Mouse (Mus musculus) liver, adult 2 months (tissue): Measurements from ENCODE around the gene Hap1. TPM values are rescaled to one million over a fixed set of nuclear protein-coding genes. Genes with fewer than 3 reads are reported as not detected.

Experiments used
- DNase-seq: peaks from one replicate; pipeline ENCODE4 v3.0.0-alpha.2; 2011; ENCODE audit warnings: low read depth, low spot score; ENCODE audit errors: extremely low read depth
- H3K27ac ChIP-seq: fragments of 200-500 bp; replicated peaks from 2 replicates; pipeline ENCODE4 v1.5.1; 2012; ENCODE audit warnings: low read depth, mild to moderate bottlenecking, control low read depth, inconsistent platforms, low read length; ENCODE audit not compliant: insufficient read depth
- H3K27me3 ChIP-seq: fragments of 200-500 bp; 2 replicates; pipeline ENCODE4 v1.6.1; 2012; ENCODE audit warnings: mild to moderate bottlenecking, moderate library complexity, low read length, inconsistent platforms; ENCODE audit not compliant: control insufficient read depth, insufficient read depth
- H3K36me3 ChIP-seq: fragments of 200-500 bp; 2 replicates; pipeline ENCODE4 v1.6.1; 2012; ENCODE audit warnings: low read length, inconsistent platforms; ENCODE audit not compliant: control insufficient read depth, insufficient read depth
- H3K4me1 ChIP-seq: fragments of 200-500 bp; 2 replicates; pipeline ENCODE4 v1.6.1; 2011; ENCODE audit warnings: low read length; ENCODE audit not compliant: control insufficient read depth, insufficient read depth
- H3K4me3 ChIP-seq: fragments of 200-500 bp; 2 replicates; pipeline ENCODE4 v1.5.1; 2011; ENCODE audit warnings: low read depth, mild to moderate bottlenecking, control low read depth, low read length, moderate library complexity; ENCODE audit not compliant: insufficient read depth
- H3K79me2 ChIP-seq: fragments of 200-500 bp; 2 replicates; pipeline ENCODE4 v1.6.1; 2012; ENCODE audit warnings: inconsistent platforms, mild to moderate bottlenecking, low read length, moderate library complexity; ENCODE audit not compliant: control insufficient read depth, insufficient read depth
- H3K9ac ChIP-seq: fragments of 200-500 bp; 2 replicates; pipeline ENCODE4 v1.6.1; 2012; ENCODE audit warnings: low read depth, mild to moderate bottlenecking, control low read depth, inconsistent platforms, low read length
- CTCF ChIP-seq: fragments of 200-500 bp; IDR thresholded peaks from 2 replicates; pipeline ENCODE4 v1.5.1; 2011; ENCODE audit warnings: low read depth, low read length, control low read depth
- POLR2A ChIP-seq: fragments of 200-500 bp; IDR thresholded peaks from 2 replicates; pipeline ENCODE4 v1.6.1; 2011; ENCODE audit warnings: low read length, control low read depth; ENCODE audit not compliant: insufficient read depth; ENCODE audit errors: extremely low read depth
- WGBS: fragments of 180-500 bp; shearing (Covaris S2); methylation state at CpG from one replicate; pipeline ENCODE4 v1.1.7; 2018; 5-methylcytosine and 5-hydroxymethylcytosine counted together
- polyA plus RNA-seq: library from polyadenylated mRNA; depleted of rRNA; stranded (reverse); fragments of >200 nt; gene quantifications from 2 replicates; pipeline ENCODE4 v1.2.3, GENCODE M21; 2012
- total RNA-seq: library from RNA; depleted of rRNA; stranded (reverse); fragments of >200 nt; gene quantifications from 2 replicates; pipeline ENCODE4 v1.2.3, GENCODE M21; 2014

Hap1 gene
- total and polyA plus RNA-seq, 2 experiments: 0.65 to 1.2 TPM

- Histone ChIP-seq H3K27ac (peak overlapping the region; percentile 92), H3K79me2 (peaks cover 3% of the 10 kb centered on the region; the same call in 1 of the 2 replicates), H3K9ac (peak overlapping the region; percentile 97), H3K4me3 (peak overlapping the region; percentile 93), H3K27me3 (no peaks in the 10 kb centered on the region), H3K4me1 (peaks cover 16% of the 10 kb centered on the region), H3K36me3 (peaks cover 17% of the 10 kb centered on the region)
- peak; percentile 87 for DNase-seq
- 1% methylated on average over 40 of the region's 40 CpGs for WGBS
- TF ChIP-seq CTCF (no peak), POLR2A (peak; percentile 47; the same call in 1 of the 2 replicates)
Measured at GRCm38 (mm10) chr11:100320172-100320630, 35.7 kb downstream of the Hap1 start.

- peaks cover 17% of the 10 kb centered on the region for H3K36me3 ChIP-seq
- TF ChIP-seq POLR2A (peak; percentile 88), CTCF (no peak)
- WGBS: under 1% methylated on average over 58 of the region's 58 CpGs
- no peaks in the 10 kb centered on the region for H3K27me3 ChIP-seq
- DNase-seq: peak; percentile 91
- H3K79me2 ChIP-seq: peaks cover 3% of the 10 kb centered on the region; the same call in 1 of the 2 replicates
- H3K4me3 ChIP-seq: peak within 1 kb of the TSS; percentile 93
- peak within 1 kb of the TSS; percentile 97 for H3K9ac ChIP-seq
- peaks cover 19% of the 10 kb centered on the region for H3K4me1 ChIP-seq
- H3K27ac ChIP-seq: peak within 1 kb of the TSS; percentile 93
Measured at GRCm38 (mm10) chr11:100319492-100320171, 36.3 kb downstream of the Hap1 start, which contains the start of gene Eif1. Gene Eif1, plus strand, starts transcription at chr11:100319885.

DNA sequence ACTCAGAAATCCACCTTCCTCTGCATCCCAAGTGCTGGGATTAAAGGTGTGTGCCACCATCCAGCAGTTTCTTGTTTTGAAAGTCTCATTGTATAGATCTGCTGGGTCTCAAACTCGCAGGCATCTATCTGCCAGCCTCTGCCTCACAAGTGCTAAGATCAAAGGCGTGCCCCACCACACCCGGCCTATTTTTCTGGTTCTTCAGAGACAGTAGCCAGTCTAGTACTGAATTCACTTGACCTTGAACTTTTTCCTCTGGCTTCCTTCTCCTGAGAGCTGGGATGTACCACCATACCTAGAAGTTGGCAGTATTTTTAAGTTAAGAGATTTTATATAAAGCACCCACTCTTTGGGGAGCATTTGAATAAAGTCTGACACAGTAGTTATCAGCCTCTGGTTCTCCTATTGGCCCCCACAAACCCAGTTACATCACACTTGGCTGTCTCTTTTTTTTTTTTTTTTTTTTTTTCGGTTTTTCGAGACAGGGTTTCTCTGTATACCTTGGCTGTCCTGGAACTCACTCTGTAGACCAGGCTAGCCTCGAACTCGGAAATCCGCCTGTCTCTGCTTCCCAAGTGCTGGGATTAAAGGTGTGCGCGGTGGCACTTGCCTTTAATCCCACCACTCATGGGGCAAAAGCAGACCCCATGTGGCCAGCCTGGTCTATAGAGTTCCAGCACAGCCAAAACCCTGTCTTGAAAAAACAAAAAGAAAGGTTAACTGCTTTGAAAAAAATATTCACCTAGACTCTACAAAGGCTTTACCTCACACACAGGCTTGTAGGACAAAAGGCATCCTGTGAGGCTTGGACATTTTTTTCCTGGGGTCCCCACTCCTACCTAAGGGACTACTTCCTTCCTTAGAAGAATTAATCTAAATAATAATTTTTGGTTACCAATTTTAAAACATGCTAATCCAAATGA lies 37.1 kb downstream of the Hap1 start:
- Histone ChIP-seq H3K4me3 (peak overlapping the region; percentile 55; the same call in 1 of the 2 replicates), H3K27ac (peak overlapping the region; percentile 93), H3K79me2 (peaks cover 3% of the 10 kb centered on the region; the same call in 1 of the 2 replicates), H3K9ac (peak overlapping the region; percentile 61), H3K27me3 (no peaks in the 10 kb centered on the region), H3K36me3 (peaks cover 17% of the 10 kb centered on the region), H3K4me1 (peaks cover 22% of the 10 kb centered on the region)
- peak; percentile 65 for DNase-seq
- 44% methylated on average over 10 of the region's 10 CpGs for WGBS
- TF ChIP-seq CTCF (no peak), POLR2A (no peak)

DNA sequence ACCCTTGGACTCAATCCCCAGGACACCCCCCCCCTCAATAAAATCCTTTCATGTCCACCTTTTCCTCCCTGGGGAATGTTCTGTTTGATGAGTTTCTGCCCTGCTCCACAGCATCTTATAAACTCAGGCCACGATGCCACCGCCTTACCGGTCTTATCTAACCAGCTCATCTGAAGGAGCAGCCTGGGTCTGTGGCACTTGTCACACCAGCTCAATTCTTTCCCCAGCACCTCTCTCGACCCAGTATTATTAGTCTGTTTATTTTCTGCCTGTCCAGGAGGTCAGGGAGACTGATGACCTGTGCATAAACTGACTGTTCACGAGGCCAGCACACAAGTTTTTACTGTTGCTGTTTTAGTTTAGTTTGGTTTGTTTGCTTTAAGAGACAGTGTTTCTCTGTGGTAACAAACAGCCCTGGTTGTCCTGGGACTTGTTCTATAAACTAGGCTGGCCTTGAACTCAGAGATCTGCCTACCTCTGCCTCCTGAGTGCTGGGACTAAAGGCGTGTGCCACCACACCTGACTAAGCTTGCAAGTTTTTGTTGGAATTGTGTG lies 38.0 kb downstream of the Hap1 start:
- peaks cover 3% of the 10 kb centered on the region; the same call in 1 of the 2 replicates for H3K79me2 ChIP-seq
- H3K4me1 ChIP-seq: peaks cover 29% of the 10 kb centered on the region
- no peaks in the 10 kb centered on the region for H3K27me3 ChIP-seq
- TF ChIP-seq CTCF (no peak), POLR2A (no peak)
- 0 out of 2 replicates have a peak overlapping the region, but pooled peaks have one; percentile 20 for H3K9ac ChIP-seq
- WGBS: 19% methylated on average over 6 of the region's 6 CpGs
- peaks cover 17% of the 10 kb centered on the region for H3K36me3 ChIP-seq
- no peak overlapping the region for H3K4me3 ChIP-seq
- H3K27ac ChIP-seq: peak overlapping the region; percentile 92
- DNase-seq: peak; percentile 99

- H3K79me2 ChIP-seq: peaks cover 3% of the 10 kb centered on the region; the same call in 1 of the 2 replicates
- TF ChIP-seq CTCF: no peak
- no peak for TF ChIP-seq POLR2A
- peak; percentile 96 for DNase-seq
- no peak overlapping the region for H3K9ac ChIP-seq
- H3K4me1 ChIP-seq: peaks cover 33% of the 10 kb centered on the region
- H3K27ac ChIP-seq: peak overlapping the region; percentile 81
- WGBS: 18% methylated on average over 5 of the region's 5 CpGs
- no peak overlapping the region for H3K4me3 ChIP-seq
- no peaks in the 10 kb centered on the region for H3K27me3 ChIP-seq
- no peaks in the 10 kb centered on the region for H3K36me3 ChIP-seq
Measured at GRCm38 (mm10) chr11:100315439-100315838, 40.5 kb downstream of the Hap1 start.
